8 mouse cellular contexts compared by ENCODE assay signal in the genomic region with DNA sequence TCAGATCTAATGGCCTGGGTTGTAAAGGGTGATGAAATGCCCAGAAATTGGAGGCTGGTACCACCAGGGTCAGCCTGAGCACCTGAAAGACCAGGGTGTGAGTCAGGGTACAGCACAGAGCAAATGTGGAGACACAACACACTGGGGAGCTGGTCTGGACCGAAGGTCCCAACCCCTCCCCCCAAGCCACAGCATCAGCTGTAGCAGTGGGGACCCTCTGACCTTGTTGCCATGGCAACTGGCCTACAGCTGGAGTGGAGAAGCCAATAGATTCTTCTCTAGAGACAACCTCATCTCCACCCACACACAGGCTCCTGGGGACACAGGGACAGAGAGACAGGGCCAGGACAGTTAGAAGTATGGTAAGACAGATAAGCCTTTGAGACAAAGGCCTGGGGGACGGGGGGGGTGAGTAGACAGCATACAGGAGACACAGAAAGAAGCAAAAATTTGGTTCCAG. TPM values are rescaled to one million over a fixed set of nuclear protein-coding genes. Genes with fewer than 3 reads are reported as not detected.
DNase-seq lines count a peak whose midpoint lies in the region; ATAC-seq lines count a peak whose summit lies in the region.

No protein-coding gene starts in this region.

- ATAC-seq in kidney, embryonic 15.5 days (replicated peaks; ENCODE audit: low FRiP score): no peak
- 0 out of 2 replicates have a peak, but pooled peaks have one; percentile 37 for ATAC-seq in limb, embryonic 12.5 days (ENCODE audit: insufficient number of reproducible peaks, insufficient read depth, low FRiP score, low TSS enrichment, low read depth)

- peaks cover 14% of the 10 kb centered on the region for H3K27me3 ChIP-seq in kidney, embryonic 15.5 days
- peaks cover 44% of the 10 kb centered on the region for H3K27me3 ChIP-seq in forebrain, embryonic 10.5 days (ENCODE audit: poor library complexity, severe bottlenecking)
- peaks cover 43% of the 10 kb centered on the region for H3K27me3 ChIP-seq in limb, embryonic 12.5 days

- 22% methylated on average over 2 of the region's 2 CpGs for WGBS in kidney, embryonic 15.5 days
- 7% methylated on average over 2 of the region's 2 CpGs for WGBS in forebrain, embryonic 10.5 days
- WGBS in limb, embryonic 12.5 days: 25% methylated on average over 2 of the region's 2 CpGs

- H3K36me3 ChIP-seq in kidney, embryonic 15.5 days: no peaks in the 10 kb centered on the region
- no peaks in the 10 kb centered on the region for H3K36me3 ChIP-seq in forebrain, embryonic 10.5 days (replicated peaks)
- no peaks in the 10 kb centered on the region for H3K36me3 ChIP-seq in limb, embryonic 12.5 days

- H3K27ac ChIP-seq in kidney, embryonic 15.5 days: peak overlapping the region; percentile 87
- peak overlapping the region; percentile 85 for H3K27ac ChIP-seq in forebrain, embryonic 10.5 days
- H3K27ac ChIP-seq in limb, embryonic 12.5 days: no peak overlapping the region

- H3K4me1 ChIP-seq in kidney, embryonic 15.5 days: peaks cover 50% of the 10 kb centered on the region
- H3K4me1 ChIP-seq in forebrain, embryonic 10.5 days: peaks cover 63% of the 10 kb centered on the region
- peaks cover 32% of the 10 kb centered on the region for H3K4me1 ChIP-seq in limb, embryonic 12.5 days (replicated peaks)

- H3K9ac ChIP-seq in kidney, embryonic 15.5 days: no peak overlapping the region
- no peak overlapping the region for H3K9ac ChIP-seq in limb, embryonic 12.5 days (replicated peaks)

- DNase-seq in kidney, adult 8-10 months: no peak
- peak; percentile 68 for DNase-seq in forebrain, embryonic 10.5 days (ENCODE audit: extremely low spot score, low spot score)
- DNase-seq in retina, embryonic 14.5 days (ENCODE audit: low spot score): peak; percentile 90
- DNase-seq in right cerebral cortex, adult 2 months (ENCODE audit: low spot score in 2 of 2): no peak
- no peak for DNase-seq in gastrocnemius, adult 8-10 months (ENCODE audit: low spot score in 2 of 2)
- no peak for DNase-seq in right cerebral cortex, postnatal 36 days (ENCODE audit: low spot score in 2 of 2)

- peak overlapping the region; percentile 47 for H3K4me2 ChIP-seq in kidney, embryonic 15.5 days
- no peak overlapping the region for H3K4me2 ChIP-seq in limb, embryonic 12.5 days

- no peak overlapping the region for H3K4me3 ChIP-seq in kidney, embryonic 15.5 days (replicated peaks)
- peak overlapping the region; percentile 21 for H3K4me3 ChIP-seq in forebrain, embryonic 10.5 days
- no peak overlapping the region for H3K4me3 ChIP-seq in limb, embryonic 12.5 days (replicated peaks)

- H3K9me3 ChIP-seq in kidney, embryonic 15.5 days (replicated peaks): no peaks in the 10 kb centered on the region
- no peaks in the 10 kb centered on the region for H3K9me3 ChIP-seq in forebrain, embryonic 10.5 days
- H3K9me3 ChIP-seq in limb, embryonic 12.5 days: no peaks in the 10 kb centered on the region

RNA-seq across cellular contexts. Expression of a gene that starts 7.4 kb away (rescaled TPM):
- polyA plus RNA-seq in kidney, embryonic 15.5 days (2015; fragmentation: Nextera tagmentation; extraction: Ambion mirVana): 7.1 and 7.2 TPM in 2 replicates
- polyA plus RNA-seq in forebrain, embryonic 10.5 days (2016; fragmentation: Nextera tagmentation; extraction: Ambion mirVana): 17.8 and 21.3 TPM in 2 replicates
- polyA plus RNA-seq in limb, embryonic 12.5 days (2016; fragmentation: Nextera tagmentation; extraction: Ambion mirVana): 4.9 and 5.4 TPM in 2 replicates
- total RNA-seq in gastrocnemius, adult 8-10 months (2022): 1 to 10 TPM in 2 of 4 experiments, under 1 TPM in 2; 0.54 to 1.8 (median 1.2) TPM

RNA-seq across cellular contexts. Expression of a gene that starts 20.6 kb away (rescaled TPM):
- polyA plus RNA-seq in kidney, embryonic 15.5 days (2015; fragmentation: Nextera tagmentation; extraction: Ambion mirVana): 15.4 and 18.4 TPM in 2 replicates
- polyA plus RNA-seq in forebrain, embryonic 10.5 days (2016; fragmentation: Nextera tagmentation; extraction: Ambion mirVana): 7.6 and 8.1 TPM in 2 replicates
- polyA plus RNA-seq in limb, embryonic 12.5 days (2016; fragmentation: Nextera tagmentation; extraction: Ambion mirVana): 5.2 and 6.1 TPM in 2 replicates
- total RNA-seq in gastrocnemius, adult 8-10 months (2022): 1 to 10 TPM; 3.2 to 5.8 (median 4.0) TPM

RNA-seq across cellular contexts. Expression of a gene that starts 47.9 kb away (rescaled TPM):
- polyA plus RNA-seq in kidney, embryonic 15.5 days (2015; fragmentation: Nextera tagmentation; extraction: Ambion mirVana): 0.82 and 1.1 TPM in 2 replicates
- polyA plus RNA-seq in forebrain, embryonic 10.5 days (2016; fragmentation: Nextera tagmentation; extraction: Ambion mirVana): 0.99 and 1.3 TPM in 2 replicates
- 0.46 and 0.47 TPM in 2 replicates for polyA plus RNA-seq in limb, embryonic 12.5 days (2016; fragmentation: Nextera tagmentation; extraction: Ambion mirVana)
- total RNA-seq in gastrocnemius, adult 8-10 months (2022): under 1 TPM in 1 of 4 experiments, not detected in 3; 0.22 TPM

RNA-seq across cellular contexts. Expression of a gene that starts 49.5 kb away (rescaled TPM):
- polyA plus RNA-seq in kidney, embryonic 15.5 days (2015; fragmentation: Nextera tagmentation; extraction: Ambion mirVana): 59.2 and 62.0 TPM in 2 replicates
- polyA plus RNA-seq in forebrain, embryonic 10.5 days (2016; fragmentation: Nextera tagmentation; extraction: Ambion mirVana): 57.1 and 61.8 TPM in 2 replicates
- 41.6 and 42.9 TPM in 2 replicates for polyA plus RNA-seq in limb, embryonic 12.5 days (2016; fragmentation: Nextera tagmentation; extraction: Ambion mirVana)
- total RNA-seq in gastrocnemius, adult 8-10 months (2022): 10 to 100 TPM; 34.7 to 40.0 (median 38.8) TPM

Comparison
In these comparisons a context has a peak if more than half of its experiments do, and no peak if none do; other contexts are left out.
1. DNase-seq: peak in forebrain, embryonic 10.5 days (single experiment) and retina, embryonic 14.5 days (single experiment); none in kidney, adult 8-10 months (0 of 2), right cerebral cortex, adult 2 months (0 of 2), gastrocnemius, adult 8-10 months (0 of 2) and right cerebral cortex, postnatal 36 days (0 of 2).